Mouse (Mus musculus): Measurements from ENCODE around the gene Plrg1. TPM values are rescaled to one million over a fixed set of nuclear protein-coding genes. Genes with fewer than 3 reads are reported as not detected.

Gene Plrg1
- polyA plus RNA-seq, 3 experiments from 2014 or later: 53.1 to 55.3 (median 55.0) TPM

DNA sequence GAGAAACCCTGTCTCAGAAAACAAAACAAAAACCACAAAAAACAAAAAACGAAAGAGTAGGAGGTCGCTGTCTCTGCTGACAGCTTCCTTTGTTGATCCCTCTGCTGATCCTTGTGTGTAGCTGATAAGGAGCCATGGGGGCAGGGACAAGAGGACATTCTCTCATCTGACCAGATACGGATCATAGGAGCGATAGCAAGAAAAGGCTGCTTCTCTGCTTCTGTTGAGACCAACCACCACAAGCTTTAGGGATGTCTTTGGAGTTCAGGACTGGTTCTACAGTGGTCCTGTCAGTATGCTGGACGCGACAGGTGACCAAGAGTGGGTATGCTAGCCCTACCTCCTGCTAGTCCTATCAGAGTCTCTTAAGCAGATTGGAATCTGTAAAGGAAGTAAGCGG is 2.2 kb upstream of the Plrg1 start:
- ATAC-seq: no peak

DNA sequence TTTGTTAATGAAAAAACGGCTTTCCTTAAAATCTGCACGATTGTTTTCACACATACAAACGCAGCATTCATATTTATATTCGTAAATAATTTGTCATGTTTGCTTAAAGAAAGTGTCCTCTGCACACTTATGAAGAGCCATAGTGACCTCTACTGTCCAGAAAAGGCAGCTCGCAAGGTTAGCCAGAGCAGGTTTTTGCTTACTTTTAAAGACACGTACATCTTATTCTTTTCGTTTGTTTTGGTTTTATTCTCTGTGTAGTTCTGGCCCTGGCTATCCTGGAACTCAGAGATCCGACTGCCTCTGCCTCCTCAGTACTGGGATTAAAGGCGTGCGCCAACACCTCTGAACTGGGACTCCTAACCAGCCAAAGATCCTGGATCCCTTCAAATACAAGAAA is 1.6 kb upstream of the Plrg1 start:
- ATAC-seq: no peak

DNA sequence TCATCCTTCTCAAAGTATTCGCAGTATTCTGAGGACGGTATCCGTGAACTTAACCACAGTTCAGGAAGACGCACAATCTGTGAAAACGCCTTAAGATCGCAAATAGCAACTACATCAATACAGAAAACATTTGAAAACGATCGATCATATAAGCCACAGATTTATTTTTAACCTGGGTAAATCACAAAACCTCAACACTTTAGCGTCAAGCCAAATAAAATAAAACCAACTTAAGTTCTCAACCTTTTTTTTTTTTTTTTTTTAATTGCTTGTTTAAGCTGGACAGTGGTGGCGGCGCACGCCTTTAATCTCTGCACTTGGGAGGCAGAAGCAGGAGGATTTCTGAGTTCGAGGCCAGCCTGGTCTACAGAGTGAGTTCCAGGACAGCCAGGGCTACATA is 563 bp upstream of the Plrg1 start:
- ATAC-seq: peak; percentile 4

DNA sequence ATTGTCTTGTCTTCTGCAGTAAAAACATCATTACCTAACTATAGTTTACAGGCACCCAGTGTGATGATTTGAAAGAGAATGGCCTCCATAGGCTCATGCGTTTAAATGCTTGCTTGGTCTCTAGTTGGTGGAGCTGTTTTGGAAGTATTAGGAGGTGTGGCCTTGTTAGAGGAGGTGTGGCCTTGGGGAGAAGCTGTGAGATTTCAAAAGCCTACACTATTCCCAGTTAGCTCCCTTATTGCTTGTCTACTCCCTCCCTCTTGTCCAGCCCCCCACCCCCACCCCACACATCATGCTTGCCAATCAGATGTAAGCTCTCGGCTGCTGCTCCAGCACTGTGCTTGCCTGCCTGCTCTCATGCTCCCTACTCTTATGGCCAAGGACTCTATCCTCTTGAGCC is 1.7 kb downstream of the Plrg1 start:
- no peak for ATAC-seq

GRCm38 (mm10) chr3:83067920-83068319 is 12.6 kb downstream of the Plrg1 start:
- no peak for ATAC-seq

- ATAC-seq: no peak
Measured at GRCm38 (mm10) chr3:83068869-83069268, 13.5 kb downstream of the Plrg1 start.

DNA sequence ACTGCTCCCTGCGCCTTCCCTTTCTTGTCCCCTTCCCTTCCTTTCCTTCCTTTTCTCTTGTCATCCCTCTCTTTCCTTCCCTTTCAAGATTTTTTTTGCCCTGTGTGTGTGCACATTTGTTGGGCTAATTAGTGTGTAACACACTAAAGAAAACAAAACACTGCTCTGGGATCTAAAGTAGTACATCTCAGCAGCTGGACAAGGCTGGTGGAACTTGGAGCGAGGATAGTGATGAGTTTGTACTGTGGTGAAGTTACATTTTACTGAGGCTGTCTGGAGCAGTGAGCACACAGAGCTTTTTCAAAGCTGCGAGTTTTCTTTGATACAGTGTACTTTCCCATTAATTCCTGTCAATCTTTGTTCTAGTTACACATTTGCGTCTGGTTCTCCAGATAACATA is 14.9 kb downstream of the Plrg1 start:
- no peak for ATAC-seq

DNA sequence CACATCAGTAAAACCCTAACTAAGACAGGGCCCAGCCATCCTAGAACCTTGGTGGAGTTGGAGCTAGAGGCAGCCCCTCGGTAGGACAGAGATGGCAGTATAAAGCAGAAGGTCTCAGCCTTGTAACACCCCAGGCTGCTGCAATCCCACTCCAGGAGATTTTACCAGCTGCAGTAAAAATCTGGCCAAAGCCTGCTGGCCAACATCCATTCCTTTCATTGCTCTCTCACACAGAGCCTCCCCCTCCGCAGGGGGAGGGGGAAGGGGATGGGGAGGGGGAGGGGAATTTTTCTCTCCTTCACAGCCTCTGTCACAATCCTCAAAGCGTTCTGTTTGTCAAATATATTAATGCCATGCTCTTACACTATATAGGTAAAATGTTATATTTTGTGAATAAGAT is 21.2 kb downstream of the Plrg1 start:
- ATAC-seq: no peak

- ATAC-seq: peak; percentile 69
Measured at GRCm38 (mm10) chr3:83080567-83081055, 25.3 kb downstream of the Plrg1 start.

DNA sequence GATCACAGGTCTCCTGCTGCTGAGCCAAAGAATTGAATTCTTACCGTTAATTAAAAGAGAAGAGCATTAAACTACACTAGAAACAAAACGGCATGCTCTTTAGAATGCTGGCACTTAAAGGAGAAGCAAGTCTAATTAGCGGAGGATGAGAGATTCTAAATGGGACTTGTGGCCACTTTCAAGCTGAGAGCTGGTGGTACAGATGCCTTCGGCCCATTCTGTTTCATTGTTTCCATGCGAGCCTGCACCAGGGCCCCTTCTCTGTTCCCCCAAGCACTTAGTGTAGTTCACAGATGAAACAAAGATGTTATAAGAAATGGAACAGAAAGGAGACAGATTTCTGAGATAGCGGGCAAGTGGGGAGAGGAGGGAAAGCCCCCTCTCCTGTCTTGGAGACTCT is 42.3 kb downstream of the Plrg1 start:
- no peak for ATAC-seq

DNA sequence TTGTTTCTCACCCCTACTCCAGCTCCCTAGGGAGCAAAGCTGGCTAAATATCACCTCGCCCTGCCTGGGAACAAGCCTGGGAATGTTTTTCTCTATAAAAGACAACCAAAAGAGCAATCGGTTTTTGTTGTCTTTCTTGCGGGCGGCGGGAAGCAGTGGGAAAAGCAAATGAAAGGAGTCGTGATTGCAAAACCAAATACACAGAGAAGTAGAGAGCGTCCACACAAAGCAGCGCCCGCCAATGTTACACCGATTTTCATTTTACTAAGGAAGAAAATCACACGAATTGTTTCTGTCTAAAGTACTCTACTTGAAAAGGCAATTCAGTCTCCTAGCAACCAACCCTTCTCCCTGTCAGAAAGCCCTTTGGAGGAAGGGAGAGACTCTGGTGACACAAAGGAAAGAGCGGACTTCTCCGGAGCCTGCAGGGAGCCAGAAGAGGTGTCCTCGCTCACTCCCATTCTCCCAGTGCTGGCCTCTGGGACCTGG is 43.3 kb downstream of the Plrg1 start:
- ATAC-seq: no peak

GRCm38 (mm10) chr3:83099139-83099538 is 43.8 kb downstream of the Plrg1 start:
- ATAC-seq: no peak

- no peak for ATAC-seq
Measured at GRCm38 (mm10) chr3:83099651-83100050, 44.3 kb downstream of the Plrg1 start.

DNA sequence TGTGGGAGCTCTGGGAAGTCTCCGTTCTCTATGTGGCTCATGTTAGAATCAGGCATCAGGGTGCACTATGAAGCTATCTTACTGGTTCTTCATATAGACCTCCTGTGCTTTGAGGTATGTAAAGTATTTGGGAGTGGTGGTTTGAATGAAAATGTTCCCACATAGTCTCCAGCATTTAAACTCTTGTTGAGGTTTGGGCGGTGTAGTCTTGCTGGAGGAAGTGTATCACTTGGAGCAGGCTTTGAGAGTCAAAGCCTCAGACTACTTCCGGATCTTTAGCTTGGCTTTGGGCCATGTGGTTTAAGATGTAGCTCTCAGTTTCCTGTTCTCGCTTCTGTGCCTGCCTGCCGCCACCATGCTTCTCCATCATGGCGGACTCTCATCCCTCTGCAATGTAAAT is 47.0 kb downstream of the Plrg1 start:
- ATAC-seq: no peak

GRCm38 (mm10) chr3:83110163-83110562 is 54.8 kb downstream of the Plrg1 start:
- no peak for ATAC-seq

DNA sequence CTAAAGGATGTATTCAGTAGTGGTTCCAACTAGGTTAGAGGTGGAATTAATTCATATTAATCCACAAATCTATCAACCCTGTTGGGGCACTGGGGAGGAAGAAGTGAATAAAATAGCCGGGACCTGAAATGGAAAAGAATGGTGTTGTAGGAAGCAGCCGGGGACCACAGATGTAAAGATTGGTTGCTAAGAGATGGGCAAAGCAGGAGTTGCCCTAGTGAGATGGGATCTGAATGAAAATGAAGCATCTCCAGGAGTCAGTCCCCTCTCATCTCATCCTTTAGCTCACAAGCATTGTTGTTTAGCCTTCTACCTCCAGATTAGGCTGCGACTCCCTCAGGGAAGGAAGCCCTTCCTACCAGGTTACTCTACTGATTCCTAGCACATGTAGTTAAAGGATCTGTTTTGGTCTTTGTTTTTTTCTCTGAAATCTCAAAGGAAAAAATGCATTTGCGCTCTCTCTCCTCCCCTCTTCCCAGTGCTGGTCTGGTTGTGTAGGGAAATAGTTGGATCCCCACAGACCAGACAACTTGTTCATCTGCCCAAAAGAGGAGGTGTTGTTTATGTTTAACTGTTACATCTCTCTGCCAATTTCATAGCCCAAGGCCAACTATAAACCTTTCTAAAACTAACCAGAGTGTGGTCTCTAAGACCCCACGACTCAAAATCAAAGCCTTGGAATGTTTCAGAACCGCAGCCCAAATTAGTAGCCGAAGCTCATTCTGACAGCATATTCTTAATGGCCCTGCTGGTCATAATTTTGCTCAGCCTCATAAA is 56.4 kb downstream of the Plrg1 start:
- no peak for ATAC-seq

DNA sequence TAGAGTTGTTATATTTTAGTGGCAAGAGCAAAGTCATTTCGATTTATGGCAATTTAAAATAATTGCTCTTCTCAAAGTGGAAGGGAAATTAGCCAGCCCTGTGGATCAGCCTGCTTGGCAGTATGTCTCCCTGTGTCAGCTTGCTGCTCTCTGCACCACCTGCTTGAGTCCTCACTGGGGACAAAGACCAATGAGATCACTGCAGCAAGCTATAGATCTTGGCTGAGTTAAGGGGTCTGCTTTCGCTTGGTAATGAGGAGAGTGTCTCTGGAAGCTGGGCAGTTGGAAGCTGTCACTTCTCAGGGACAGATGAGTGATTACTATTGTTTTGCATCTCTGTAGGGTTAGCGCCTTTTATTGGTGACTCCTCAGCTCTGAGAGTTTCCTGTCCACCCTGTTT is 57.5 kb downstream of the Plrg1 start:
- ATAC-seq: no peak

GRCm38 (mm10) chr3:83114946-83115345 is 59.6 kb downstream of the Plrg1 start:
- no peak for ATAC-seq

GRCm38 (mm10) chr3:83117592-83117991 is 62.3 kb downstream of the Plrg1 start:
- ATAC-seq: no peak

Other genes with a start within 250 kb of the Plrg1 start
- under 1 TPM in 1 of 3 experiments, not detected in 2; 0.28 TPM for gene Rbm46, start 179.0 kb upstream of the Plrg1 start, polyA plus RNA-seq (2017; shearing (Covaris generic))
- gene Lrat, start 151.5 kb upstream of the Plrg1 start, polyA plus RNA-seq (2017; shearing (Covaris generic)): not detected
- gene Fgg, start 47.8 kb upstream of the Plrg1 start, polyA plus RNA-seq (2017; shearing (Covaris generic)): not detected
- not detected for gene Fga, start 29.4 kb upstream of the Plrg1 start, polyA plus RNA-seq (2017; shearing (Covaris generic))
- gene Fgb, start 5.7 kb upstream of the Plrg1 start, polyA plus RNA-seq (2017; shearing (Covaris generic)): not detected
- gene Dchs2, start 72.4 kb downstream of the Plrg1 start, polyA plus RNA-seq (2017; shearing (Covaris generic)): not detected

Data from inflammation-experienced regulatory T-cells, adult 6 months (primary cell).